In genomic region chr2:72769030-72769630, GRCm38 (mm10) we compare ENCODE assay signal across 25 mouse cellular contexts.
DNase-seq lines count a peak whose midpoint lies in the region; ATAC-seq and TF ChIP-seq lines count a peak whose summit lies in the region.
"Had no signal": no experiment of that assay in that cellular context is flagged by ENCODE, and none has a peak within 500 bp of the region (broad histone marks: within the 10 kb centered on the region; RNA-seq: fewer than 3 reads in every experiment).

No protein-coding gene starts in this region.

- TF ChIP-seq POLR2A in testis, adult 2 months (IDR thresholded peaks at IDR 0.05; ENCODE audit: control insufficient read depth, low read depth, low read length) = no peak
- no peak for TF ChIP-seq POLR2A in thymus, adult 2 months (IDR thresholded peaks at IDR 0.05; ENCODE audit: control insufficient read depth, extremely low read depth, insufficient read depth, low read length, poor library complexity)

- WGBS in heart, postnatal 0 days = 55% methylated on average over 11 of the region's 11 CpGs
- WGBS in heart, embryonic 11.5 days (ENCODE audit: insufficient replicate concordance) = 78% methylated on average over 11 of the region's 11 CpGs
- WGBS in intestine, postnatal 0 days = 34% methylated on average over 11 of the region's 11 CpGs
- 81% methylated on average over 11 of the region's 11 CpGs for WGBS in hindbrain, embryonic 16.5 days
- WGBS in thymus, adult 2 months = 92% methylated on average over 11 of the region's 11 CpGs

- no peaks in the 10 kb centered on the region for H3K27me3 ChIP-seq in heart, postnatal 0 days (ENCODE audit: control insufficient read depth, insufficient read depth, low read length)
- H3K27me3 ChIP-seq in heart, embryonic 11.5 days (ENCODE audit: control insufficient read depth, insufficient read depth, low read length) = no peaks in the 10 kb centered on the region
- H3K27me3 ChIP-seq in testis, adult 2 months (ENCODE audit: control insufficient read depth, insufficient read depth, low read length) = no peaks in the 10 kb centered on the region
- H3K27me3 ChIP-seq in intestine, postnatal 0 days (replicated peaks; ENCODE audit: control insufficient read depth, insufficient read depth, low read length) = no peaks in the 10 kb centered on the region
- H3K27me3 ChIP-seq in hindbrain, embryonic 16.5 days (replicated peaks; ENCODE audit: control insufficient read depth, insufficient read depth, low read length) = no peaks in the 10 kb centered on the region
- H3K27me3 ChIP-seq in thymus, adult 2 months (ENCODE audit: control insufficient read depth, insufficient read depth, low read length) = no peaks in the 10 kb centered on the region
- H3K27me3 ChIP-seq: forebrain, embryonic 13.5 days; heart, embryonic 12.5 days; limb, embryonic 15.5 days had no signal

- TF ChIP-seq CTCF in heart, postnatal 0 days (IDR thresholded peaks at IDR 0.05; ENCODE audit: low read depth) = no peak
- TF ChIP-seq CTCF in testis, adult 2 months (IDR thresholded peaks at IDR 0.05; ENCODE audit: control insufficient read depth, insufficient read depth, insufficient replicate concordance, low read depth, low read length) = no peak
- no peak for TF ChIP-seq CTCF in intestine, postnatal 0 days (IDR thresholded peaks at IDR 0.05; ENCODE audit: low read depth)
- no peak for TF ChIP-seq CTCF in thymus, adult 2 months (IDR thresholded peaks at IDR 0.05; ENCODE audit: borderline replicate concordance, control insufficient read depth, extremely low read depth, insufficient read depth, low read length, poor library complexity)

- H3K4me2 ChIP-seq in heart, postnatal 0 days (ENCODE audit: low read depth, low read length) = peak overlapping the region; percentile 12; the same call in 1 of the 2 replicates
- H3K4me2 ChIP-seq in heart, embryonic 11.5 days = no peak overlapping the region
- no peak overlapping the region for H3K4me2 ChIP-seq in intestine, postnatal 0 days (replicated peaks; ENCODE audit: low read depth)
- H3K4me2 ChIP-seq in hindbrain, embryonic 16.5 days (ENCODE audit: low read length) = no peak overlapping the region
- H3K4me2 ChIP-seq: forebrain, embryonic 13.5 days; heart, embryonic 12.5 days; hindbrain, embryonic 15.5 days; limb, embryonic 15.5 days; midbrain, embryonic 11.5 days had no signal

- H3K27ac ChIP-seq in heart, postnatal 0 days (ENCODE audit: low read depth) = no peak overlapping the region
- H3K27ac ChIP-seq in heart, embryonic 11.5 days (ENCODE audit: low read depth, low read length) = no peak overlapping the region
- H3K27ac ChIP-seq in testis, adult 2 months (ENCODE audit: control insufficient read depth, insufficient read depth, low read depth, low read length) = no peak overlapping the region
- no peak overlapping the region for H3K27ac ChIP-seq in intestine, postnatal 0 days (ENCODE audit: low read depth, low read length)
- no peak overlapping the region for H3K27ac ChIP-seq in hindbrain, embryonic 16.5 days (ENCODE audit: low read depth, low read length)
- no peak overlapping the region for H3K27ac ChIP-seq in thymus, adult 2 months (ENCODE audit: control insufficient read depth, insufficient read depth, low read length)
- H3K27ac ChIP-seq: forebrain, embryonic 13.5 days; hindbrain, embryonic 10.5 days; hindbrain, embryonic 15.5 days; limb, embryonic 15.5 days had no signal

- ATAC-seq in heart, postnatal 0 days (ENCODE audit: insufficient read depth, low read depth) = 0 out of 2 replicates have a peak, but pooled peaks have one; percentile 27
- ATAC-seq in heart, embryonic 11.5 days (replicated peaks; ENCODE audit: insufficient number of reproducible peaks, low FRiP score, low TSS enrichment) = no peak
- peak; percentile 87 for ATAC-seq in intestine, postnatal 0 days
- ATAC-seq in hindbrain, embryonic 16.5 days = no peak
- ATAC-seq: forebrain, embryonic 13.5 days; midbrain, embryonic 16.5 days; Patski had no signal

- no peak overlapping the region for H3K9ac ChIP-seq in heart, postnatal 0 days (replicated peaks; ENCODE audit: low read depth, low read length)
- no peak overlapping the region for H3K9ac ChIP-seq in heart, embryonic 11.5 days (ENCODE audit: low read depth, low read length)
- no peak overlapping the region for H3K9ac ChIP-seq in intestine, postnatal 0 days (ENCODE audit: low read depth, low read length)
- H3K9ac ChIP-seq in hindbrain, embryonic 16.5 days (ENCODE audit: low read depth, low read length) = no peak overlapping the region
- H3K9ac ChIP-seq: forebrain, embryonic 13.5 days; heart, embryonic 12.5 days; hindbrain, embryonic 15.5 days; limb, embryonic 15.5 days had no signal

- peak; percentile 35 for DNase-seq in heart, postnatal 0 days (ENCODE audit: low spot score)
- DNase-seq in testis, postnatal 10 days (ENCODE audit: low spot score) = no peak
- no peak for DNase-seq in thymus, adult 2 months
- DNase-seq: adrenal gland, postnatal 25 days; cerebellum, adult 18-20 months; gastrocnemius, postnatal 10 days; kidney, adult 9 months; kidney, postnatal 10 days; layer of hippocampus, adult 9-11 months; lung, postnatal 36 days; right cerebral cortex, adult 18-20 months; spleen, adult 18-20 months; thymus, postnatal 25 days had no signal

- no peaks in the 10 kb centered on the region for H3K4me1 ChIP-seq in heart, postnatal 0 days (ENCODE audit: control insufficient read depth, insufficient read depth)
- H3K4me1 ChIP-seq in heart, embryonic 11.5 days (ENCODE audit: control insufficient read depth, insufficient read depth, low read length) = no peaks in the 10 kb centered on the region
- no peaks in the 10 kb centered on the region for H3K4me1 ChIP-seq in testis, adult 2 months (ENCODE audit: control insufficient read depth, insufficient read depth, low read length)
- H3K4me1 ChIP-seq in intestine, postnatal 0 days (replicated peaks; ENCODE audit: control insufficient read depth, insufficient read depth, low read length) = no peaks in the 10 kb centered on the region
- H3K4me1 ChIP-seq in hindbrain, embryonic 16.5 days (ENCODE audit: control insufficient read depth, insufficient read depth, low read depth, low read length) = no peaks in the 10 kb centered on the region; the same call in 1 of the 2 replicates
- no peaks in the 10 kb centered on the region for H3K4me1 ChIP-seq in thymus, adult 2 months (replicated peaks; ENCODE audit: control insufficient read depth, insufficient read depth, low read length)
- H3K4me1 ChIP-seq: heart, embryonic 12.5 days; hindbrain, embryonic 10.5 days; hindbrain, embryonic 15.5 days had no signal

- no peak overlapping the region for H3K4me3 ChIP-seq in heart, postnatal 0 days (ENCODE audit: low read depth, low read length)
- H3K4me3 ChIP-seq in heart, embryonic 11.5 days (ENCODE audit: low read depth, low read length) = no peak overlapping the region
- peak overlapping the region; percentile 58 for H3K4me3 ChIP-seq in testis, adult 2 months (ENCODE audit: control insufficient read depth, low read depth, low read length)
- H3K4me3 ChIP-seq in intestine, postnatal 0 days (ENCODE audit: low read depth, low read length) = no peak overlapping the region
- no peak overlapping the region for H3K4me3 ChIP-seq in hindbrain, embryonic 16.5 days (ENCODE audit: low read length)
- no peak overlapping the region for H3K4me3 ChIP-seq in thymus, adult 2 months (ENCODE audit: control insufficient read depth, insufficient read depth, low read length)
- H3K4me3 ChIP-seq: forebrain, embryonic 13.5 days; heart, embryonic 12.5 days; hindbrain, embryonic 10.5 days; hindbrain, embryonic 15.5 days; limb, embryonic 15.5 days had no signal

- H3K9me3 ChIP-seq in heart, postnatal 0 days (replicated peaks; ENCODE audit: control insufficient read depth, low read length) = no peaks in the 10 kb centered on the region
- H3K9me3 ChIP-seq in heart, embryonic 11.5 days (replicated peaks; ENCODE audit: control insufficient read depth, low read length) = no peaks in the 10 kb centered on the region
- H3K9me3 ChIP-seq in intestine, postnatal 0 days (ENCODE audit: control insufficient read depth) = no peaks in the 10 kb centered on the region
- H3K9me3 ChIP-seq in hindbrain, embryonic 16.5 days (ENCODE audit: control insufficient read depth, low read length) = no peaks in the 10 kb centered on the region; the same call in 1 of the 2 replicates
- H3K9me3 ChIP-seq: forebrain, embryonic 13.5 days; heart, embryonic 12.5 days; hindbrain, embryonic 10.5 days; hindbrain, embryonic 15.5 days; limb, embryonic 15.5 days had no signal

- no peaks in the 10 kb centered on the region for H3K36me3 ChIP-seq in heart, postnatal 0 days (replicated peaks; ENCODE audit: control insufficient read depth, insufficient read depth, low read length)
- H3K36me3 ChIP-seq in heart, embryonic 11.5 days (ENCODE audit: control insufficient read depth, insufficient read depth, low read length) = no peaks in the 10 kb centered on the region
- H3K36me3 ChIP-seq in testis, adult 2 months (ENCODE audit: control insufficient read depth, insufficient read depth, low read length) = no peaks in the 10 kb centered on the region
- H3K36me3 ChIP-seq in intestine, postnatal 0 days (ENCODE audit: control insufficient read depth, insufficient read depth) = no peaks in the 10 kb centered on the region
- H3K36me3 ChIP-seq in hindbrain, embryonic 16.5 days (ENCODE audit: control insufficient read depth, insufficient read depth, low read length) = no peaks in the 10 kb centered on the region
- no peaks in the 10 kb centered on the region for H3K36me3 ChIP-seq in thymus, adult 2 months (ENCODE audit: control insufficient read depth, insufficient read depth, low read length)
- H3K36me3 ChIP-seq: heart, embryonic 12.5 days; hindbrain, embryonic 10.5 days; hindbrain, embryonic 15.5 days; limb, embryonic 15.5 days had no signal

- no peak for TF ChIP-seq EP300 in heart, postnatal 0 days (IDR thresholded peaks at IDR 0.05; ENCODE audit: low read depth)

Comparison
In these comparisons a context has a peak if more than half of its experiments do, and no peak if none do; other contexts are left out.
1. ATAC-seq: peak in heart, postnatal 0 days (single experiment) and intestine, postnatal 0 days (single experiment); none in heart, embryonic 11.5 days (single experiment) and hindbrain, embryonic 16.5 days (single experiment).